Mouse (Mus musculus): ENCODE data around the gene Hoxb3. TPM values are rescaled to one million over a fixed set of nuclear protein-coding genes. Genes with fewer than 3 reads are reported as not detected.

Hoxb3 gene
- total RNA-seq, 4 experiments from 2014 or later: 0.24 to 0.40 (median 0.30) TPM

Small RNA genes lying within 50 kb of the gene (microRNA-seq; reads per million reads assigned to microRNA genes)
- 5,833 reads per million, percentile 89 among the genes with 10 or more reads in this experiment for gene Mir10a

Other genes starting within 250 kb of the Hoxb3 start
- 1,000 to 10,000 TPM; 1,235 to 1,416 (median 1,336) TPM for gene Atp5g1, start 247.7 kb upstream of the Hoxb3 start, total RNA-seq (2022)
- not detected for gene Calcoco2, start 211.4 kb upstream of the Hoxb3 start, total RNA-seq (2022)
- gene Ttll6, start 189.5 kb upstream of the Hoxb3 start, total RNA-seq (2022): not detected
- not detected for gene Hoxb13, start 129.0 kb upstream of the Hoxb3 start, total RNA-seq (2022)
- gene Hoxb9, start 51.9 kb upstream of the Hoxb3 start, total RNA-seq (2022): under 1 TPM in 3 of 4 experiments, not detected in 1; 0.12 to 0.24 (median 0.19) TPM
- under 1 TPM in 2 of 4 experiments, not detected in 2; 0.11 to 0.19 TPM for gene Hoxb8, start 41.4 kb upstream of the Hoxb3 start, total RNA-seq (2022)
- 1 to 10 TPM in 1 of 4 experiments, under 1 TPM in 2, not detected in 1; 0.52 to 1.0 (median 0.94) TPM for gene Hoxb7, start 36.7 kb upstream of the Hoxb3 start, total RNA-seq (2022)
- under 1 TPM in 3 of 4 experiments, not detected in 1; 0.29 to 0.77 (median 0.31) TPM for gene Hoxb6, start 30.9 kb upstream of the Hoxb3 start, total RNA-seq (2022)
- gene Hoxb5, start 20.0 kb upstream of the Hoxb3 start, total RNA-seq (2022): under 1 TPM; 0.29 to 0.49 (median 0.37) TPM
- under 1 TPM; 0.15 to 0.46 (median 0.21) TPM for gene Hoxb4, start 5.1 kb upstream of the Hoxb3 start, total RNA-seq (2022)
- under 1 TPM in 2 of 4 experiments, not detected in 2; 0.22 to 0.24 TPM for gene Hoxb2, start 27.2 kb downstream of the Hoxb3 start, total RNA-seq (2022)
- not detected for gene Hoxb1, start 42.4 kb downstream of the Hoxb3 start, total RNA-seq (2022)
- gene Skap1, start 141.3 kb downstream of the Hoxb3 start, total RNA-seq (2022): under 1 TPM in 1 of 4 experiments, not detected in 3; 0.40 TPM

Measured in gastrocnemius, adult 8-10 months (tissue).